Mouse (Mus musculus) olfactory bulb, adult 2 months (tissue): Measurements from ENCODE around the gene Bend4. TPM values are rescaled to one million over a fixed set of nuclear protein-coding genes. Genes with fewer than 3 reads are reported as not detected.

Experiments used
- H3K27ac ChIP-seq: fragments of 200-500 bp; 2 replicates; pipeline ENCODE4 v1.5.1; 2012; ENCODE audit warnings: low read depth, low read length; ENCODE audit not compliant: insufficient read depth
- H3K4me1 ChIP-seq: fragments of 200-500 bp; 2 replicates; pipeline ENCODE4 v1.6.1; 2012; ENCODE audit warnings: low read length; ENCODE audit not compliant: control insufficient read depth, insufficient read depth
- H3K4me3 ChIP-seq: fragments of 200-500 bp; 2 replicates; pipeline ENCODE4 v1.5.1; 2012; ENCODE audit warnings: mild to moderate bottlenecking, low read depth, low read length, moderate library complexity; ENCODE audit not compliant: insufficient read depth
- CTCF ChIP-seq: fragments of 200-500 bp; IDR thresholded peaks from 2 replicates; pipeline ENCODE4 v1.5.1; 2012; ENCODE audit warnings: low read depth, mild to moderate bottlenecking, low read length, moderate library complexity; ENCODE audit not compliant: insufficient read depth
- POLR2A ChIP-seq: fragments of 200-500 bp; IDR thresholded peaks from 2 replicates; pipeline ENCODE4 v1.6.1; 2012; ENCODE audit warnings: mild to moderate bottlenecking, low read depth, low read length, moderate library complexity; ENCODE audit not compliant: insufficient read depth
- WGBS: fragments of 180-500 bp; shearing (Covaris S2); methylation state at CpG from one replicate; pipeline ENCODE4 v1.1.7; 2018; 5-methylcytosine and 5-hydroxymethylcytosine counted together
- polyA plus RNA-seq: library from polyadenylated mRNA; stranded (reverse); fragments of >200 nt; gene quantifications from 2 replicates; pipeline ENCODE4 v1.2.4, GENCODE M21; 2012; ENCODE audit warnings: low replicate concordance; ENCODE audit not compliant: missing spikeins, insufficient read depth, insufficient read length

The Bend4 gene
- polyA plus RNA-seq, 1 experiment: not detected

- H3K4me3 ChIP-seq: no peak overlapping the region
- 88% methylated on average over 2 of the region's 2 CpGs for WGBS
- TF ChIP-seq CTCF (no peak), POLR2A (no peak)
- H3K4me1 ChIP-seq: no peaks in the 10 kb centered on the region
- no peak overlapping the region for H3K27ac ChIP-seq
Measured at GRCm38 (mm10) chr5:67362931-67363330, 65.2 kb downstream of the Bend4 start.

- TF ChIP-seq CTCF: no peak
- TF ChIP-seq POLR2A: no peak
- no peaks in the 10 kb centered on the region for H3K4me1 ChIP-seq
- no peak overlapping the region for H3K27ac ChIP-seq
- 87% methylated on average over 10 of the region's 10 CpGs for WGBS
- no peak overlapping the region for H3K4me3 ChIP-seq
Measured at GRCm38 (mm10) chr5:67362316-67362715, 65.8 kb downstream of the Bend4 start.

- Histone ChIP-seq H3K27ac (no peak overlapping the region), H3K4me3 (no peak overlapping the region), H3K4me1 (peaks cover 6% of the 10 kb centered on the region)
- TF ChIP-seq CTCF: no peak
- no peak for TF ChIP-seq POLR2A
- WGBS: 53% methylated on average over 10 of the region's 10 CpGs
Measured at GRCm38 (mm10) chr5:67348949-67349348, 79.2 kb downstream of the Bend4 start.

- Histone ChIP-seq H3K4me1 (peaks cover 6% of the 10 kb centered on the region), H3K4me3 (no peak overlapping the region), H3K27ac (no peak overlapping the region)
- WGBS: 95% methylated on average over 2 of the region's 2 CpGs
- no peak for TF ChIP-seq CTCF
- TF ChIP-seq POLR2A: no peak
Measured at GRCm38 (mm10) chr5:67347060-67347459, 81.0 kb downstream of the Bend4 start.

Other genes with a start within 250 kb of the Bend4 start
- not detected in 2 replicates for gene Tmem33, start 167.7 kb downstream of the Bend4 start, polyA plus RNA-seq
- not detected in 2 replicates for gene Slc30a9, start 121.4 kb downstream of the Bend4 start, polyA plus RNA-seq
- gene Shisa3, start 179.6 kb upstream of the Bend4 start, polyA plus RNA-seq: not detected in 2 replicates